Mouse (Mus musculus) testis, postnatal 10 days (tissue): ENCODE data around the gene Mmp23.
"Not testable (repeated sequence)": the region's sequence is repeated elsewhere in the genome, so short reads cannot be mapped to it uniquely, and the experiment has no call there.

Source experiments
- DNase-seq: peaks from one replicate; pipeline ENCODE4 v3.0.0; 2021; ENCODE audit warnings: low spot score

Gene Mmp23

GRCm38 (mm10) chr4:155654456-155655298 lies 1.5 kb upstream of the Mmp23 start:
- peak; percentile 82 for DNase-seq

GRCm38 (mm10) chr4:155654183-155654455 lies 935 bp upstream of the Mmp23 start:
- no peak for DNase-seq

- peak; percentile 64 for DNase-seq
These were observed 433 bp upstream of the Mmp23 start for GRCm38 (mm10) chr4:155653451-155654182.

GRCm38 (mm10) chr4:155652283-155653085 lies 700 bp downstream of the Mmp23 start:
- DNase-seq: no peak

GRCm38 (mm10) chr4:155651553-155652269 lies 1.5 kb downstream of the Mmp23 start:
- peak; percentile 77 for DNase-seq

- no peak for DNase-seq
These were observed 3.8 kb downstream of the Mmp23 start for GRCm38 (mm10) chr4:155649355-155649754.

GRCm38 (mm10) chr4:155645721-155646120 lies 7.5 kb downstream of the Mmp23 start:
- no peak for DNase-seq

- not testable (repeated sequence) for DNase-seq
These were observed 7.9 kb downstream of the Mmp23 start, which contains the start of gene Gm10563 for GRCm38 (mm10) chr4:155645308-155645707. Gene Gm10563 (minus strand): TSS chr4:155645408.

- no peak for DNase-seq
These were observed 9.7 kb downstream of the Mmp23 start for GRCm38 (mm10) chr4:155643531-155643930.

GRCm38 (mm10) chr4:155635766-155636499 lies 17.3 kb downstream of the Mmp23 start:
- DNase-seq: no peak

- no peak for DNase-seq
These were observed 22.9 kb downstream of the Mmp23 start for GRCm38 (mm10) chr4:155630267-155630666.

- DNase-seq: peak; percentile 95
These were observed 28.6 kb downstream of the Mmp23 start, which contains the start of gene Cdk11b for GRCm38 (mm10) chr4:155624338-155625291. Gene Cdk11b (plus strand): TSS chr4:155624854.

GRCm38 (mm10) chr4:155618321-155618720 lies 34.9 kb downstream of the Mmp23 start:
- no peak for DNase-seq

- DNase-seq: no peak
These were observed 39.9 kb downstream of the Mmp23 start for GRCm38 (mm10) chr4:155613264-155613663.

- DNase-seq: no peak
These were observed 41.3 kb downstream of the Mmp23 start for GRCm38 (mm10) chr4:155611860-155612259.

GRCm38 (mm10) chr4:155606825-155607224 lies 46.4 kb downstream of the Mmp23 start:
- DNase-seq: no peak

- no peak for DNase-seq
These were observed 48.1 kb downstream of the Mmp23 start for GRCm38 (mm10) chr4:155605132-155605531.

GRCm38 (mm10) chr4:155603801-155604200 lies 49.4 kb downstream of the Mmp23 start:
- no peak for DNase-seq

- DNase-seq: no peak
These were observed 50.4 kb downstream of the Mmp23 start for GRCm38 (mm10) chr4:155602753-155603152.

- no peak for DNase-seq
These were observed 51.2 kb downstream of the Mmp23 start for GRCm38 (mm10) chr4:155601997-155602456.
